Mouse (Mus musculus) fibroblast of lung, adult 2 months (primary cell): Measurements from ENCODE around the gene Ybey.

Source experiments
- DNase-seq: peaks from one replicate; pipeline ENCODE4 v3.0.0-alpha.2; 2011; ENCODE audit warnings: low read depth

The Ybey gene

GRCm38 (mm10) chr10:76468203-76469162 is at the start of gene Ybey, which contains the start of gene Mcm3ap:
TSS of gene Ybey (minus strand) at chr10:76469114.
TSS of gene Mcm3ap (plus strand) at chr10:76468927.
- DNase-seq, result peak; percentile 59

GRCm38 (mm10) chr10:76512965-76513583 is 44.2 kb upstream of the Ybey start:
- DNase-seq, result peak; percentile 47

GRCm38 (mm10) chr10:76505865-76506264 is 37.0 kb upstream of the Ybey start:
- DNase-seq, result no peak

GRCm38 (mm10) chr10:76504271-76504943 is 35.5 kb upstream of the Ybey start:
- DNase-seq, result no peak

- DNase-seq, result no peak
Observed at GRCm38 (mm10) chr10:76497522-76497921, 28.6 kb upstream of the Ybey start.

GRCm38 (mm10) chr10:76496366-76496765 is 27.5 kb upstream of the Ybey start:
- no peak for DNase-seq

GRCm38 (mm10) chr10:76495501-76495900 is 26.6 kb upstream of the Ybey start:
- no peak for DNase-seq

- no peak for DNase-seq
Observed at GRCm38 (mm10) chr10:76493527-76493926, 24.6 kb upstream of the Ybey start.

GRCm38 (mm10) chr10:76489205-76489604 is 20.3 kb upstream of the Ybey start:
- no peak for DNase-seq

- no peak for DNase-seq
Observed at GRCm38 (mm10) chr10:76488265-76488664, 19.4 kb upstream of the Ybey start.

GRCm38 (mm10) chr10:76486302-76486701 is 17.4 kb upstream of the Ybey start:
- DNase-seq, result no peak

GRCm38 (mm10) chr10:76481480-76481879 is 12.6 kb upstream of the Ybey start:
- DNase-seq, result no peak

GRCm38 (mm10) chr10:76480851-76481250 is 11.9 kb upstream of the Ybey start:
- no peak for DNase-seq

- DNase-seq, result no peak
Observed at GRCm38 (mm10) chr10:76473759-76474158, 4.8 kb upstream of the Ybey start.

GRCm38 (mm10) chr10:76462721-76463120 is 6.2 kb downstream of the Ybey start:
- no peak for DNase-seq

- DNase-seq, result no peak
Observed at GRCm38 (mm10) chr10:76462312-76462711, 6.6 kb downstream of the Ybey start.

GRCm38 (mm10) chr10:76461255-76461654 is 7.7 kb downstream of the Ybey start:
- no peak for DNase-seq

- no peak for DNase-seq
Observed at GRCm38 (mm10) chr10:76455289-76455688, 13.6 kb downstream of the Ybey start.

- no peak for DNase-seq
Observed at GRCm38 (mm10) chr10:76448851-76449250, 20.1 kb downstream of the Ybey start, which contains the start of gene 2610028H24Rik. TSS of gene 2610028H24Rik (plus strand) at chr10:76449081.

- DNase-seq, result peak; percentile 40
Observed at GRCm38 (mm10) chr10:76447406-76448229, 21.3 kb downstream of the Ybey start.

- no peak for DNase-seq
Observed at GRCm38 (mm10) chr10:76445996-76446681, 22.8 kb downstream of the Ybey start.
